Mouse (Mus musculus) layer of hippocampus, adult 18-20 months (tissue): ENCODE data around the gene Hsd3b5. TPM values are rescaled to one million over a fixed set of nuclear protein-coding genes. Genes with fewer than 3 reads are reported as not detected.
"Not testable (repeated sequence)": the region's sequence is repeated elsewhere in the genome, so short reads cannot be mapped to it uniquely, and the experiment has no call there.

Experiments used
- DNase-seq, 2 experiments: peaks; one replicate each; pipeline ENCODE4 v3.0.0; 2022; ENCODE audit warnings: low spot score in 2 of 2
- long read RNA-seq: library from polyadenylated mRNA; stranded (forward); transcript quantifications from one replicate; pipeline ENCODE4 v2.0.0, GENCODE M21; 2021
- total RNA-seq, 2 experiments: library from RNA; stranded (reverse); gene quantifications; 2 replicates each; pipeline ENCODE4 v1.2.3; 2021

The Hsd3b5 gene
- total RNA-seq, result not detected
- long read RNA-seq, result 0 reads

- DNase-seq, result no peak
These were observed at the start of gene Hsd3b5 for GRCm38 (mm10) chr3:98630152-98630551. Gene Hsd3b5, minus strand, starts transcription at chr3:98630252.

DNA sequence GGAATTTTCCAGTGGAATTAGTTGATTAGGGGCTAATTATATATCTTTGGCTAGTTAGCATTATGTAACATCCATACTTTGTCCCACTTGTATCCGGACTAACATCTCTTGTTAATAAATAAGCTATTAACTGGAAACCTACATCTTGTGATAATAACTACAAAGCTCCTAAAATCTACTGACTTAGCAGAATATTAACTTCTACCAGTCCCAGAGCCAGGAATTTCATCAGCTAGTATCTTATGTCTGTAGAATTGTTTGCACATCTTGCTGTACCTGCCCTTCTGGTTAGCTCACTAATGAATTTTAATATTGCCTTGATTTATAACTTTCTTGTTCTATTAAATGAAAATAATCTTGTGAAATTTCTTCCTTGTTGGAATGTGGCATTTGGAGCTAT, 5.1 kb upstream of the Hsd3b5 start:
- DNase-seq, result no peak

DNA sequence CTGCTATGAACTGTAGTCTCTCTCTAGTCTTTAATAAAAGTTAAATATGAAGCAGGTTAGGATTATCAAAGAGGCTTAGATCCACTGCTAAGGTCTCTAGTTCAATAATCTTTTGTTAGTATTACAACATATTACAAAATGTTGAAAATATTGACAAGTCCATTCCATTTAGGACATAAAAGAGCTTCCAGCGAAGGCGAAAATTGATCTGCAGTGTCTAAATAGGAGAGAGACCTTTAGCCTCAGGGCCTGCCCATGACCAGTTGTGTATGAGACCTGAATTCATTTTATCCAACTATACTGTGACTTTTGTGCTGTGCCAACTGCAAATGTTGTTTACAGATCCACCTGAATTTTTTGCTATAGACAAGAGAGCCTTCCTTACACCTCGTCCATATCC, 419 bp downstream of the Hsd3b5 start:
- no peak for DNase-seq

GRCm38 (mm10) chr3:98616786-98617185, 13.3 kb downstream of the Hsd3b5 start:
- not testable (repeated sequence) for DNase-seq

- not testable (repeated sequence) for DNase-seq
These were observed 13.8 kb downstream of the Hsd3b5 start for GRCm38 (mm10) chr3:98616244-98616643.

- DNase-seq, result not testable (repeated sequence)
These were observed 15.6 kb downstream of the Hsd3b5 start for GRCm38 (mm10) chr3:98614406-98614927.

- DNase-seq, result no peak
These were observed 16.1 kb downstream of the Hsd3b5 start for GRCm38 (mm10) chr3:98613963-98614362.

DNA sequence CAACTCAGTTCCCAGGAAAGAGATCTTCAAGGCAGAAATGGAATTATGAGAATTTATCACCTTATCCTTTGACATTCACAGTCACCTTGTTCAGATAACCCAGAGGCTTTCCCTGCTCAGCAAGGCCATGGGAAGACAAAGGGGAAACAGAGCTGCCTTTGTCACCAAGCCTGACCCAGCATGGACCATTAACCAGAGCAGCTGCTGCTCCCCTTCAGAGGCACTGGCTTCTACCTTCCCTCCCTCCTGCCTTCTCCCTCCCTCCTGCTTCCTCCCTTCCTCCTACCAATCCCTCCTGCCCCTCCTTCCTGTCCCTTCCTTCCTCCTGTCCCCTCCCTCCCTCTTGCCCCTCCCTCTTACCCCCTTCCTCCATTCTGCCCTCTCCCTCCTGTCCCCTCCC, 16.5 kb downstream of the Hsd3b5 start:
- DNase-seq, result not testable (repeated sequence)

- DNase-seq, result no peak
These were observed 41.3 kb downstream of the Hsd3b5 start, which contains the start of gene Gm10681 for GRCm38 (mm10) chr3:98588707-98589106. Gene Gm10681, minus strand, starts transcription at chr3:98588807.

- DNase-seq, result no peak
These were observed 42.3 kb downstream of the Hsd3b5 start for GRCm38 (mm10) chr3:98587721-98588120.

DNA sequence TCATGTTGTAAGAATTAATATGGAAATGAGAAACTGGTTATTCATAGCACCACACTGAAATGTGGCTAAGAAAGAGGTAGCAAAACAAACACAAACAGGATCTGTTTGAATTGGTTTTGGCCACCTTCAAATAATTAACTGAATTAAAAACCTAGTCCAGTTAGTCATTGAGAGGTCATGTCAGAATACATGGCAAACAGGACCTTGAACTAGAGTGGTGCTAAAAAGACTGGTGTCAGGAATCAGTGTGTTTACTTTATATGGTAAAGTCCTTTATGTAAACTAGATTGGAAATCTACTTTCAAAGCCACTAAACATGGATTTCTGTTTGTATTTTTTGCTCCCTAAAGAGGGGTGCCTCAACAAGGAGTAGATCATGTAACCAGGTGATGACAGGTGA, 47.4 kb downstream of the Hsd3b5 start:
- not testable (repeated sequence) for DNase-seq

- not testable (repeated sequence) for DNase-seq
These were observed 47.9 kb downstream of the Hsd3b5 start for GRCm38 (mm10) chr3:98582202-98582601.

- DNase-seq, result peak; percentile 66 to 78
These were observed 49.0 kb downstream of the Hsd3b5 start for GRCm38 (mm10) chr3:98581024-98581423.

Other genes with a start within 250 kb of the Hsd3b5 start
- gene Zfp697, start 247.8 kb downstream of the Hsd3b5 start, total RNA-seq, result 10 to 100 TPM; 25.8 to 27.0 TPM
- gene Gm4450, start 173.1 kb downstream of the Hsd3b5 start, total RNA-seq, result not detected
- not detected for gene Hsd3b4, start 119.7 kb downstream of the Hsd3b5 start, total RNA-seq
- not detected for gene Gm10681, start 41.4 kb downstream of the Hsd3b5 start, total RNA-seq
- gene Hsd3b2, start 94.3 kb upstream of the Hsd3b5 start, total RNA-seq, result not detected
- gene Hsd3b3, start 132.9 kb upstream of the Hsd3b5 start, total RNA-seq, result not detected
- gene Hsd3b6, start 184.2 kb upstream of the Hsd3b5 start, total RNA-seq, result not detected
- not detected for gene Hsd3b1, start 229.5 kb upstream of the Hsd3b5 start, total RNA-seq